Mouse (Mus musculus) lung, postnatal 25 days (tissue): Measurements from ENCODE around the gene 4930474N05Rik.

Source experiments
- DNase-seq: peaks from one replicate; pipeline ENCODE4 v3.0.0; 2022; ENCODE audit warnings: low spot score

4930474N05Rik gene

GRCm38 (mm10) chr14:36094617-36095016 lies at the start of gene 4930474N05Rik:
Gene 4930474N05Rik (plus strand): TSS chr14:36094917.
- DNase-seq = no peak

DNA sequence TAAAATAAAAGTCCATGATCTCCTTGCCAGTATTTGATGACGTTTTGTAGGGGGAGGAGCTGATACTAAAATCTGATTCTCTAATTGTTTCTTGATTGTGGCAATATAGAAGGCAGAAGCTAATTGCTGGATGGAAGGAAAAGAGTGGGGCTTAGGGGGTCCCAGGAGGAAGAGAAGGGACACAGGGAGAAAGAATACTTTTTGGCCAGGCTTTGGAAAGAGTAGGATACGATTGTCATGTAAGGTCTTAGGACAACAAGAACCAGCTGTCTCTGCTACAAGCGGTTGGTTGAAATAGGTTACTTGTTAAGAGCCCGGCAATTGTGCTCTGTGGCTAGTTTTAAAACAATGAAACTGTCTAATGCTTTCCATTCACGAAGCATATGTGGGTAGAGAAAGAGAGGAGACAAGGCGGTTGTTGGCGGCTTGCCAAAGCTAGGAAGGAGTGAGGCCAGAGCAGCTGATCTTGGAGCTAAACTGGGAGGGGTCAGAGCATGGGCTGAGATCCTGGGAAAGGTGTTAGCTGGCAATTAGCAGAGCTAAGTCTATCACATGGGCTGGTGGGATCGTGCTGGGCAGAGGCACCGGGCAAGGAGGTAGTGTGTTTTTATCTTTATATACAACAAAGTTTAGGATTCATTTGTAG lies 45.8 kb upstream of the 4930474N05Rik start:
- DNase-seq = no peak

- no peak for DNase-seq
Observed at GRCm38 (mm10) chr14:36053281-36053680, 41.4 kb upstream of the 4930474N05Rik start.

- DNase-seq = no peak
Observed at GRCm38 (mm10) chr14:36098528-36098927, 3.8 kb downstream of the 4930474N05Rik start.

GRCm38 (mm10) chr14:36099647-36100046 lies 4.9 kb downstream of the 4930474N05Rik start:
- no peak for DNase-seq

- DNase-seq = no peak
Observed at GRCm38 (mm10) chr14:36100731-36101130, 6.0 kb downstream of the 4930474N05Rik start.

DNA sequence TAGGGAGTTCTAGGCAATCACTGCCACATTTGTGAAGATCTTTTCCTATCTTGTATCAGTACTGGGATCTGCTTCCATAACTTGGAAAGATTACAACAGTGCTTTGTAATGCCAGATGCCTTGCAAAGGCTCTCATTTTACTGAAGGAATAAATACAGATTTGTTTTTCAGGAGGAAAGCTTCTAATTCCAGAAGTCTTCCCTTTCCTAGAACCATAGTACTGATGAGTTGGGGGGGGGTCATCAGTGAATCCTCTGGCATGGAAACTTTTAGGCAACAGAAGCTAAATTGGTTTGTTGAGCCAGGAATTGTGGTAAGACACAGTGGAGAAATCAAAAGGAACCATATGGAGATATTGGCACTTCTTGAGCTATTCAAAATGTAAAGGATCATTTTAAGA lies 19.8 kb downstream of the 4930474N05Rik start:
- no peak for DNase-seq

GRCm38 (mm10) chr14:36123775-36124335 lies 29.1 kb downstream of the 4930474N05Rik start:
- DNase-seq = no peak

GRCm38 (mm10) chr14:36135749-36136148 lies 41.0 kb downstream of the 4930474N05Rik start:
- no peak for DNase-seq

- DNase-seq = no peak
Observed at GRCm38 (mm10) chr14:36137696-36138095, 43.0 kb downstream of the 4930474N05Rik start.

- no peak for DNase-seq
Observed at GRCm38 (mm10) chr14:36145261-36145660, 50.5 kb downstream of the 4930474N05Rik start.
